Mouse (Mus musculus) T-helper 2 cell (primary cell): Measurements from ENCODE around the gene Eml2.

ENCODE experiments used
- in situ Hi-C: fragments of 300-600 bp; cut with MboI, MseI; formaldehyde crosslinking; loops from one replicate; pipeline ENCODE4 v1.15.1; 2025; ENCODE audit warnings: high pct_unique_total_duplicates

Gene Eml2

GRCm38 (mm10) chr7:19201660-19202059 lies 25.4 kb downstream of the Eml2 start:
- in situ Hi-C loops = no loop called here

- in situ Hi-C loops = no loop called here
These were observed 26.0 kb downstream of the Eml2 start for GRCm38 (mm10) chr7:19202065-19202850.

- in situ Hi-C loops = no loop called here
These were observed 32.1 kb downstream of the Eml2 start for GRCm38 (mm10) chr7:19208201-19208910.

GRCm38 (mm10) chr7:19208944-19209472 lies 32.8 kb downstream of the Eml2 start:
- in situ Hi-C loops = no loop called here

- in situ Hi-C loops = no loop called here
These were observed 33.3 kb downstream of the Eml2 start for GRCm38 (mm10) chr7:19209494-19209893.

- in situ Hi-C loops = no loop called here
These were observed 33.8 kb downstream of the Eml2 start for GRCm38 (mm10) chr7:19210010-19210409.

GRCm38 (mm10) chr7:19211041-19211675 lies 34.9 kb downstream of the Eml2 start:
- in situ Hi-C loops = no loop called here

- in situ Hi-C loops = no loop called here
These were observed 36.0 kb downstream of the Eml2 start, which contains the start of gene Gpr4 for GRCm38 (mm10) chr7:19211996-19212755. Gene Gpr4 (plus strand): TSS chr7:19212538.

GRCm38 (mm10) chr7:19213385-19213784 lies 37.2 kb downstream of the Eml2 start:
- in situ Hi-C loops = no loop called here

- in situ Hi-C loops = no loop called here
These were observed 38.1 kb downstream of the Eml2 start for GRCm38 (mm10) chr7:19214369-19214768.

- in situ Hi-C loops = no loop called here
These were observed 38.7 kb downstream of the Eml2 start for GRCm38 (mm10) chr7:19214940-19215339.

- in situ Hi-C loops = no loop called here
These were observed 41.3 kb downstream of the Eml2 start for GRCm38 (mm10) chr7:19217492-19217891.

GRCm38 (mm10) chr7:19217944-19218343 lies 41.7 kb downstream of the Eml2 start:
- in situ Hi-C loops = no loop called here

- in situ Hi-C loops = no loop called here
These were observed 43.8 kb downstream of the Eml2 start for GRCm38 (mm10) chr7:19220061-19220460.

- in situ Hi-C loops = no loop called here
These were observed 46.0 kb downstream of the Eml2 start for GRCm38 (mm10) chr7:19222189-19222588.

- in situ Hi-C loops = no loop called here
These were observed 46.7 kb downstream of the Eml2 start for GRCm38 (mm10) chr7:19222875-19223274.

- in situ Hi-C loops = loop anchor here (5.0 kb wide), 1 partner anchor 43 kb away; no protein-coding TSS in a partner anchor
These were observed 48.7 kb downstream of the Eml2 start for GRCm38 (mm10) chr7:19224933-19225332.

- in situ Hi-C loops = loop anchor here (5.0 kb wide), 1 partner anchor 45 kb away; no protein-coding TSS in a partner anchor
These were observed 50.9 kb downstream of the Eml2 start for GRCm38 (mm10) chr7:19226817-19227797.

GRCm38 (mm10) chr7:19227883-19228792 lies 51.9 kb downstream of the Eml2 start, which contains the start of gene Opa3:
Gene Opa3 (plus strand): TSS chr7:19228334.
- in situ Hi-C loops = loop anchor here (5.0 kb wide), 1 partner anchor 46 kb away; no protein-coding TSS in a partner anchor
